Comparison of ENCODE assay signal across 8 mouse cellular contexts in genomic region chr16:87699306-87699692, GRCm38 (mm10). TPM values are rescaled to one million over a fixed set of nuclear protein-coding genes. Genes with fewer than 3 reads are reported as not detected.
A peak's percentile ranks its signal among the peaks of the same experiment; 100 is the strongest.
DNase-seq lines count a peak whose midpoint lies in the region; ATAC-seq and TF ChIP-seq lines count a peak whose summit lies in the region.

No protein-coding gene starts in this region.

- WGBS in midbrain, embryonic 15.5 days: under 1% methylated on average over 20 of the region's 20 CpGs

- 0 out of 2 replicates have a peak, but pooled peaks have one; percentile 1 for ATAC-seq in granulocyte monocyte progenitor cell, adult 5-6 weeks (replicated peaks; ENCODE audit: poor library complexity, severe bottlenecking)
- no peak; the same call in 1 of the 2 replicates for ATAC-seq in midbrain, embryonic 15.5 days (replicated peaks)

- no peak for TF ChIP-seq CTCF in gastrocnemius, adult 2 months (IDR thresholded peaks at IDR 0.05)
- no peak for TF ChIP-seq CTCF in bone marrow macrophage, adult 2 months (IDR thresholded peaks at IDR 0.05; ENCODE audit: low read depth, low read length)

- peak overlapping the region; percentile 94 for H3K4me3 ChIP-seq in gastrocnemius, adult 2 months
- peak overlapping the region; percentile 89 for H3K4me3 ChIP-seq in bone marrow macrophage, adult 2 months (ENCODE audit: insufficient read depth, low read length)
- H3K4me3 ChIP-seq in midbrain, embryonic 15.5 days: peak overlapping the region; percentile 58

- H3K36me3 ChIP-seq in midbrain, embryonic 15.5 days (replicated peaks): no peaks in the 10 kb centered on the region

- peaks cover 45% of the 10 kb centered on the region for H3K4me1 ChIP-seq in bone marrow macrophage, adult 2 months (ENCODE audit: control insufficient read depth, insufficient read depth, low read length)
- H3K4me1 ChIP-seq in midbrain, embryonic 15.5 days: peaks cover 39% of the 10 kb centered on the region

- TF ChIP-seq POLR2A in bone marrow macrophage, adult 2 months (IDR thresholded peaks at IDR 0.05; ENCODE audit: borderline replicate concordance, low read depth, low read length): no peak

- H3K9ac ChIP-seq in midbrain, embryonic 15.5 days: peak overlapping the region; percentile 63

- H3K27me3 ChIP-seq in midbrain, embryonic 15.5 days (replicated peaks): no peaks in the 10 kb centered on the region

- no peaks in the 10 kb centered on the region for H3K9me3 ChIP-seq in midbrain, embryonic 15.5 days

- H3K27ac ChIP-seq in gastrocnemius, adult 2 months: peak overlapping the region; percentile 97
- H3K27ac ChIP-seq in bone marrow macrophage, adult 2 months (ENCODE audit: insufficient read depth, low read depth, low read length): peak overlapping the region; percentile 81
- H3K27ac ChIP-seq in midbrain, embryonic 15.5 days: peak overlapping the region; percentile 82

- intact Hi-C loops in gastrocnemius, adult 2 months (cut with DNase I): loop anchor here (5.0 kb wide), 1 partner anchor 122 kb away; no protein-coding TSS in a partner anchor
- intact Hi-C loops in gastrocnemius, postnatal 14 days (cut with DNase I; ENCODE audit: low total_unique reads): no loop called here

- DNase-seq in gastrocnemius, adult 2 months: no peak
- no peak for DNase-seq in gastrocnemius, postnatal 14 days
- peak; percentile 73 for DNase-seq in 416B (ENCODE audit: low read depth)
- peak; percentile 30 to 56 for DNase-seq in left cerebral cortex, adult 8-10 months (ENCODE audit: low spot score in 2 of 2)
- no peak for DNase-seq in adipocyte (ENCODE audit: low spot score)

- peak overlapping the region; percentile 79 for H3K4me2 ChIP-seq in midbrain, embryonic 15.5 days

RNA-seq across cellular contexts. Expression of gene Bach1, which starts 0.6 kb away (rescaled TPM):
- 10 to 100 TPM; 18.0 to 28.2 TPM for total RNA-seq in gastrocnemius, adult 2 months (2021)
- 10 to 100 TPM; 12.5 to 14.6 TPM for total RNA-seq in gastrocnemius, postnatal 14 days (2021)
- polyA plus RNA-seq in bone marrow macrophage, adult 2 months (2012; ENCODE audit: insufficient read depth, insufficient read length, missing spikeins): 75.6 and 78.9 TPM in 2 replicates
- total RNA-seq in granulocyte monocyte progenitor cell, adult 5-6 weeks (2014; fragmentation: Nextera tagmentation): 15.2 and 20.2 TPM in 2 replicates
- 29.6 and 29.8 TPM in 2 replicates for total RNA-seq in granulocyte monocyte progenitor cell, adult 5-6 weeks (2017)
- total RNA-seq in left cerebral cortex, adult 8-10 months (2022): 10 to 100 TPM; 12.4 to 15.1 (median 13.6) TPM
- polyA plus RNA-seq in midbrain, embryonic 15.5 days (2015; fragmentation: Nextera tagmentation; extraction: Ambion mirVana): 21.3 and 22.0 TPM in 2 replicates

Comparison
In these comparisons a context has a peak if more than half of its experiments do, and no peak if none do; other contexts are left out.
1. DNase-seq: peak in 416B (single experiment) and left cerebral cortex, adult 8-10 months (2 of 2); none in gastrocnemius, adult 2 months (single experiment), gastrocnemius, postnatal 14 days (single experiment) and adipocyte (single experiment).
2. Peak in every context shown above with its lines, with median percentiles within 50 percentile points of each other: H3K27ac ChIP-seq and H3K4me3 ChIP-seq.